Mouse (Mus musculus) CD4-positive helper T cell, adult 2 months (primary cell): ENCODE measurements around the gene Gm49711.
"Not testable (repeated sequence)": the region's sequence is repeated elsewhere in the genome, so short reads cannot be mapped to it uniquely, and the experiment has no call there.

Experiments used
- DNase-seq: peaks from one replicate; pipeline ENCODE4 v3.0.0-alpha.2; 2012; ENCODE audit warnings: low read depth, missing footprints, low spot score

Gene Gm49711

GRCm38 (mm10) chr16:92062832-92063231 is 4.7 kb downstream of the Gm49711 start:
- DNase-seq: no peak

- DNase-seq: no peak
Measured at GRCm38 (mm10) chr16:92064801-92065200, 6.7 kb downstream of the Gm49711 start.

- DNase-seq: no peak
Measured at GRCm38 (mm10) chr16:92070338-92070737, 12.2 kb downstream of the Gm49711 start.

GRCm38 (mm10) chr16:92076797-92077196 is 18.7 kb downstream of the Gm49711 start:
- no peak for DNase-seq

GRCm38 (mm10) chr16:92083771-92084453 is 25.8 kb downstream of the Gm49711 start:
- DNase-seq: no peak

- DNase-seq: no peak
Measured at GRCm38 (mm10) chr16:92089225-92089624, 31.1 kb downstream of the Gm49711 start.

- DNase-seq: no peak
Measured at GRCm38 (mm10) chr16:92091876-92092275, 33.8 kb downstream of the Gm49711 start.

GRCm38 (mm10) chr16:92098351-92099051 is 40.4 kb downstream of the Gm49711 start:
- no peak for DNase-seq

GRCm38 (mm10) chr16:92099598-92099997 is 41.5 kb downstream of the Gm49711 start:
- no peak for DNase-seq

- DNase-seq: no peak
Measured at GRCm38 (mm10) chr16:92100111-92100510, 42.0 kb downstream of the Gm49711 start.

- no peak for DNase-seq
Measured at GRCm38 (mm10) chr16:92102115-92102514, 44.0 kb downstream of the Gm49711 start.

- not testable (repeated sequence) for DNase-seq
Measured at GRCm38 (mm10) chr16:92102931-92103330, 44.8 kb downstream of the Gm49711 start.

GRCm38 (mm10) chr16:92103572-92104331 is 45.6 kb downstream of the Gm49711 start:
- DNase-seq: no peak

- DNase-seq: no peak
Measured at GRCm38 (mm10) chr16:92104332-92104590, 46.1 kb downstream of the Gm49711 start.

GRCm38 (mm10) chr16:92104951-92105350 is 46.8 kb downstream of the Gm49711 start:
- no peak for DNase-seq

GRCm38 (mm10) chr16:92105631-92106030 is 47.5 kb downstream of the Gm49711 start:
- DNase-seq: no peak

GRCm38 (mm10) chr16:92107346-92107745 is 49.2 kb downstream of the Gm49711 start:
- no peak for DNase-seq

- no peak for DNase-seq
Measured at GRCm38 (mm10) chr16:92114706-92115241, 56.7 kb downstream of the Gm49711 start.

GRCm38 (mm10) chr16:92115611-92116421 is 57.7 kb downstream of the Gm49711 start:
- DNase-seq: no peak

GRCm38 (mm10) chr16:92117337-92118209 is 59.5 kb downstream of the Gm49711 start:
- DNase-seq: no peak
